Mouse (Mus musculus) right cerebral cortex, postnatal 4 days (tissue): ENCODE results near the gene Npy1r.

ENCODE experiments used
- DNase-seq: peaks from one replicate; pipeline ENCODE4 v3.0.0-alpha.2; 2022

Npy1r gene

DNA sequence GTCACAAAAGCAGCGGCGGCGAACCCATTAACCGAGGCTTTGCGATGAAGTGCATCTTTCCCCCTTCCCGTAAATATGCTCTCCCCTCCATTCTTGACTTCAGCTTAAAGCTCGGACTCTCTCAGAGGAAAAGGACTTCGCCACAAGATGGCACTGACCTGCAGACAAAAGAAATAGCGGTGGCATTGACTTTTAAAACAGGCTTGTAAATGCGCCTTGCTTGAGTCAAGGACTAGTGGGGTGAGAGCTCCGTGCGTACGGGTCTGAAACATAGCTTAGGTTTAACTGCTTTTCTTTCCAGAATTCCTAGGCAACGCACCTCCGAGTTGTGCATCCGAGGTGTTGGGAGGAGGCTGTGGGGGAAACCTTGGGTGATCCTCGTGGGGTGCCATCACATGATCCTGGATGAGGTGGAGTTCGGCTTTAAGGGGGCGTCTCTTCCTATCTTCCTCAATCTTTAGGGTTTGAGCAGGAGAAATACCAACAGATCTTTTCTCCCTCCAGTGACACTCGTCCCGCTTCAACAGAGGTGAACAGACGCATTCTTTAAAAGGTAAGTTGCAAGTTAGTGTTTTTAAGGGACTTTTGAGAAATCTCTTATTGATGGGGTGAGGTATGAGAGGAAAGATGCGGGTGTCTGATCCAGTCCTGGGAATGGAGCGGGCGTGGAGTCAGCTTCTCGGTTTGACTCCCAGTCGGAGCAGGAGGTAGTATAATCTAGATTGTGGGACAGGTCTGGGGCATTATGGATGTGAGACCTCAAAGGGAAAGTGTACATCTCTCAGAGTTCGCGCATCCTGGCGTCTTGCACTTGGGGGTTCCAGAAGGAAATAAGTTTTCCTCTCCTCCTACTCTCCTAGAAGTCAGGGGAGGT lies at the start of gene Npy1r:
Gene Npy1r, plus strand, starts transcription at position 223 of the 874 bp plus-strand sequence.
- DNase-seq, result peak; percentile 42

DNA sequence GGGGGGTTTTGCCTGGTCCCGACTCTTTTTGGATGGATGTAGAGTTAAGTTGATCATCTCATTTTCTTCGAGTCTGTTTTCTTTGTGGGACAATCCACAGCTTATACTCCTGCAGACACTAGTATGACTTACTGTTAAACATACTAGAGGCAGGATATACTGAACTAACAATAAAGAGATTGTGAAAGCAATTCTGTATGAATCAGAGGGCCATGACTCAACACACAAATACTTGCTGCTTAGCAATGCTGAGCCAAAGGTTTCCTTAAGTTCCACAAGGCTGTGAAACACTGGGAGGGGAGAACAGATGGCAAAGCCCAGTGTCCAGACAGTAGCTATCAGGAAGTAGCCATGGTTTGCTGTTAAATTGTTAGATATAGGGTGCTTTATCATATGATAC lies 15.7 kb upstream of the Npy1r start:
- DNase-seq, result no peak

GRCm38 (mm10) chr8:66687511-66688329 lies 9.3 kb upstream of the Npy1r start, which contains the start of gene Npy5r:
TSS of gene Npy5r (minus strand) at chr8:66688128.
- DNase-seq, result peak; percentile 44

DNA sequence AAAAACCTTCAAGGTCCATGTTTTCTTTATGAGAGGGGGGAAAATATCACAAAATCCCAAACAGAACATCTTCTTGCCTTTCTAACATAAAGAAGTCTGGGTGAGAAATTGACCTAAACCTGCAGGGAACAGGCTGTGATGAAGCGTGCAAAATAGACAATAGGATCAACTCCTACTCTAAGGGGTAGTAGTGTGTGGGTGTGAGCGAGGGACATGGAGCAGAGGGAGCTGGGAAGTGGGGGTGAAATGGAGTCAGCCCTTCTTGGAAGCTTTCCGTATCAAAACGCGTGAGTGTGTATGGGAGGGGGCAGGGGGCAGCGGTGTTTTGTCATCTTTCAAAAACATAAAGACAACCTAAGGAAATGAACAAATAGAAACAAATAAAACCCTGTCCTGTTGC lies 8.6 kb upstream of the Npy1r start:
- no peak for DNase-seq

GRCm38 (mm10) chr8:66688799-66689198 lies 8.2 kb upstream of the Npy1r start:
- DNase-seq, result no peak

DNA sequence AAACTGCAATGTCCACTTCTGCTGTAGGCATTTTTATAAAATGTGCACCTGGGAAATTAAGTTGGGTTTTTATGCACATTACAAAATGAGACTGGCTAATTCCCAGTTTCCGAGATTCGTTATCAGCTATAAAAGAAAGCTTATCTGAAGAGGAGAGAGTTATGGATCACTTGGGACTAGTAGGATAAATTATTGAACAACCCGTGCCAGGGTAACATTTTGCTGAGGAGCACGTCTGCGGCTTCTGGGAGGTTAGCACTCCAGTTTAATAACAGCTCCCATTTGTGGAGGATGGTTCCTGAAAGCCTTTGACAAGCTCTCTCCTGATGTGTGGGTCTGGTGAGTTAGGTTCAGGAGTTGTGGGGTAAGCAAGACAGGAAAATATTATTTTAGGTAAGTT lies 6.6 kb upstream of the Npy1r start:
- DNase-seq, result no peak

- no peak for DNase-seq
Measured at GRCm38 (mm10) chr8:66698011-66698410, 1.0 kb downstream of the Npy1r start.

DNA sequence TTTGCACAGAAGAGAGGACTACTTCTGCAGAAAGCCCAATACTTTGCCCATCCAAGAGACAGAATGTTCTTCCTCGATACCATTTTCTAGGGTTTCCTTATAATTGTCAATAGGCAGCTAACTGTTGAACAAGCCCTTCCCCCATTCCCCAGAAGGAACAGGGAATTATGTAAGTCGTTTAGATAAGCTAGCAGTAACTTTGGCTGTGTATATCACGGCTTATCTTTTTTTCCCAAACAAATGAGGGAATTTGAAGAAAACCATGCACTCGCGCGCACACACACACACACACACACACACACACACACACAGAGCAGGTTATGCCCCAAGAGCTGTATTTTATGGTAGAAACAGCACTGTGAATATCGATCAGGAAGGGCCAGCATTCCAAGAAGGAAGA lies 1.8 kb downstream of the Npy1r start:
- DNase-seq, result no peak

GRCm38 (mm10) chr8:66714324-66714975 lies 17.5 kb downstream of the Npy1r start:
- no peak for DNase-seq

DNA sequence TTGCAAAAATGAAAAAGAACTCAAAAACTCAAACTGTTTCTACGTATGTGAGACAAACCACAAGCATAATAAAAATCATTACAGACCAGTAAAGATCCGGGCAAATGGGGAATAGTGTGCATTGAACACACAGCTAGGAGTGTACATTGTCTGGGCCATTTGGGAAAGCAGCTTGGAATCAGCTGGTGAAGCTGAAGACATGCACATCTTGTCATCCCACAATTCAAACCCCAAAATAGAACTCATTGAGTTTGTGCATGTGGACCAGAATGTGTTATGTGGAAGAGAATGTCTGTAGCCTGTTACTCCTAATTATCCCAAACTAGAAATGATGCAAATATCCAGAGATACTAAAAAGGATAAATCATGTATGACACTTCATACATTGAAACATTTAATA lies 25.8 kb downstream of the Npy1r start:
- DNase-seq, result no peak

DNA sequence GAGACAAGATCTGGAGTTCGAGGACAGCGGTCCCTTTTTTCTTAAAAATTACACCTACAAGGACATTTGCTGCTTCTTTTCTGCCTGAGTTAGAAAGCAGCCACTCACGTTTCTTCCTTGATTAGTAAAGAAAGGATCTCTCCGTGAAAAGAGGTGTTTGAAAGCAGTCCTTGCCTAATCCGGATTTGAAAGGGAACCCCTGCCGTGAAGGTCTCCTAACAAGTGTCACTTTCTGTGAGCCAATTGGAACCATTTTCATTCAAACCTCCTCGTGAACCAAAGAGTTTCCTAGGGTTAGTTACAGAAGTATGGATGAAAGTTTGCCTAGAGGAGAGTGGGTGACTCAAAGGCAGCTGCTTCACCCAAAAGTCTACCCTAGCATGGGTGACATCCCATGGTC lies 32.5 kb downstream of the Npy1r start:
- no peak for DNase-seq

DNA sequence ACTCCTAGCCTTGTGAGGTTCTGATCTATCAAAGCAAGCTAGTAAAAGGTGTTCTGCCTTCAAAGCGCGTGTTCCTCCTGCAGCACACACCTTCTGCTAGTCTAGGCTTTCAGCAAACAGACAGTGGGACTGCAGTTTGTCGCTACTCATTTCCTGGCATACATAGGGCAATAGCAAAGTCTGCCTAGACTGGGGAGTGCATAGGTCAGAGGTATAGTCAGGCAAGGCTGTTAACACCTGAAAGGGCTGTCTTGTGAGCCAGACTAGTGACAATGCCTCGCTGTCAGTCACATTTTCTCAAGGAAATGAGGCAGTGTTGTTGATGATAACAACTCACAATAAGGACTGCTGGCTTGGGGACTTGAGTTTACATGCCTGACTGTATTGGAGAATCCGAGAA lies 35.0 kb downstream of the Npy1r start:
- DNase-seq, result no peak

GRCm38 (mm10) chr8:66742359-66742758 lies 45.4 kb downstream of the Npy1r start:
- DNase-seq, result no peak

DNA sequence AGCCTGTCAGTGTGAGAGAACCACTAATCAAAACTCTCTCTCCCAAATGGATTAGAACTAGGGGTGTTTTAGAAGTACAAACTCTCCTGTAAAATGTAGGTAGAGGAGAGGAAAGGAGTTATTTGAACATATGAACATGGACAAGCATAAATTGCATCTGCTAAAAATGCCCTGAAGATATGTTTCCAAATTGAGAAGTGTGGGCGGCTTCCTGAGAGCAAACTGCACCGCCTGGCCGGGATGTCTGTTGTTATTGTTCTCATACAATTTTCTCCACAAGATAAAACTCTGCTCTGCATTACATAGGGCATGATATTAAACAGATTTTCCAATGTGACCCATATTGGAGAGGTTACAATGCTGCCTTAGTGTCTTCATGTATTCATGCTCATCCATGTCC lies 48.6 kb downstream of the Npy1r start:
- no peak for DNase-seq

DNA sequence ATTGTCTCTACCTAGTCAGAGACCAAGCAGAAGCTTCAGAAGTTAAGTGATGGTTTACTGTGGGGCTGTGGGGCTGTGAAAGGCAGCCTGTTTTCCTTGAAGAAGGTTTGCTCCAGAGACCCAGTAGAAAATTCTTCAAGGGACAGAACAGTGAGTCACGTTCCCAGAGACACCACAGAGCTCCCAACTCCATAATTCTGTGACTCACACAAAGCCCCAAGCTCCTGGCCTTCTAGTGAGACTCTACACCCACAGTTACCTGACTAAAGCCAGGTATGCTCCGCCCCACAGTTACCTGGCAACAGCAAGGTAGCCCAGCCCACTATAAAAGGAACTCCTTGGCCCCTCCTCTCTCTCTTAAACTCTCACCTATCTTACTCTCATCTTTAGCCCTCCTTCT lies 54.6 kb downstream of the Npy1r start:
- no peak for DNase-seq

- DNase-seq, result no peak
Measured at GRCm38 (mm10) chr8:66756161-66756560, 59.2 kb downstream of the Npy1r start.
